In the genomic region with DNA sequence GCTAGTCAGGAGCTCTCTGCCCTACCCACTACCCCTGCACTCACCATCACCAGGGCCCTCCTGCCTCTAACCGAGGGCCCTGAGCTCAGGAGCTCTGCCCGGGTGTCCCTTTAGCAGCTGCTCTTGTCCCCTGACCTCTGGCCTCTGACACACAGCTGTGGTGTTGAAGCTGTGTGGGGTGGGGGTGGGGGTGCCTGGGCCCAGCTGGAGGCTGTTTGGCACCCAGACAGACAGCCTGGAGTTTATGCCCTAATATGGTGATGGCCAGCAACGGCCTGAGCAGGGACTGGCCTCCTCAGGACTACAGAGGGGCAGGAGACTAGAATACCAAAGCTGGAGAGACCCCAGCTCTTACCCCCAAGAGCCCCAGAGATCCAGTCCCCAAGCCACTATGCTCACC, we compare ENCODE assay signal across 11 mouse cellular contexts. TPM values are rescaled to one million over a fixed set of nuclear protein-coding genes. Genes with fewer than 3 reads are reported as not detected.
DNase-seq lines count a peak whose midpoint lies in the region; ATAC-seq lines count a peak whose summit lies in the region.
"Had no signal": no experiment of that assay in that cellular context is flagged by ENCODE, and none has a peak within 500 bp of the region (broad histone marks: within the 10 kb centered on the region; RNA-seq: fewer than 3 reads in every experiment).

No protein-coding gene starts in this region.

- peak overlapping the region; percentile 57 for H3K9ac ChIP-seq in heart, embryonic 12.5 days
- H3K9ac ChIP-seq in midbrain, embryonic 15.5 days, result no peak overlapping the region
- no peak overlapping the region for H3K9ac ChIP-seq in stomach, embryonic 15.5 days
- H3K9ac ChIP-seq in forebrain, embryonic 12.5 days, result no peak overlapping the region
- H3K9ac ChIP-seq: embryonic facial prominence, embryonic 13.5 days had no signal

- H3K27me3 ChIP-seq in heart, embryonic 12.5 days (replicated peaks), result no peaks in the 10 kb centered on the region
- H3K27me3 ChIP-seq in midbrain, embryonic 10.5 days (ENCODE audit: low read depth, poor library complexity, severe bottlenecking), result peaks cover 7% of the 10 kb centered on the region
- H3K27me3 ChIP-seq in midbrain, embryonic 15.5 days (replicated peaks), result no peaks in the 10 kb centered on the region
- no peaks in the 10 kb centered on the region for H3K27me3 ChIP-seq in stomach, embryonic 15.5 days (replicated peaks)
- H3K27me3 ChIP-seq in forebrain, embryonic 12.5 days, result peaks cover 5% of the 10 kb centered on the region; the same call in 1 of the 2 replicates

- H3K4me3 ChIP-seq in heart, embryonic 12.5 days, result no peak overlapping the region
- no peak overlapping the region for H3K4me3 ChIP-seq in midbrain, embryonic 10.5 days
- no peak overlapping the region for H3K4me3 ChIP-seq in midbrain, embryonic 15.5 days
- no peak overlapping the region for H3K4me3 ChIP-seq in stomach, embryonic 15.5 days (replicated peaks)
- no peak overlapping the region for H3K4me3 ChIP-seq in forebrain, embryonic 12.5 days (replicated peaks)
- H3K4me3 ChIP-seq: embryonic facial prominence, embryonic 13.5 days had no signal

- no peaks in the 10 kb centered on the region for H3K9me3 ChIP-seq in heart, embryonic 12.5 days (replicated peaks)
- H3K9me3 ChIP-seq in midbrain, embryonic 10.5 days (replicated peaks), result 0 out of 2 replicates have a peak, but pooled peaks cover 3% of the 10 kb centered on the region
- H3K9me3 ChIP-seq in midbrain, embryonic 15.5 days, result no peaks in the 10 kb centered on the region
- no peaks in the 10 kb centered on the region for H3K9me3 ChIP-seq in stomach, embryonic 15.5 days
- H3K9me3 ChIP-seq in forebrain, embryonic 12.5 days, result no peaks in the 10 kb centered on the region
- H3K9me3 ChIP-seq: embryonic facial prominence, embryonic 13.5 days had no signal

- H3K36me3 ChIP-seq in heart, embryonic 12.5 days, result peaks cover 47% of the 10 kb centered on the region
- peaks cover 13% of the 10 kb centered on the region for H3K36me3 ChIP-seq in midbrain, embryonic 10.5 days
- H3K36me3 ChIP-seq in midbrain, embryonic 15.5 days (replicated peaks), result 0 out of 2 replicates have a peak, but pooled peaks cover 4% of the 10 kb centered on the region
- H3K36me3 ChIP-seq in stomach, embryonic 15.5 days, result no peaks in the 10 kb centered on the region
- H3K36me3 ChIP-seq in forebrain, embryonic 12.5 days (replicated peaks), result peaks cover 6% of the 10 kb centered on the region; the same call in 1 of the 2 replicates
- H3K36me3 ChIP-seq: embryonic facial prominence, embryonic 13.5 days had no signal

- no peak overlapping the region for H3K4me2 ChIP-seq in heart, embryonic 12.5 days
- no peak overlapping the region for H3K4me2 ChIP-seq in midbrain, embryonic 15.5 days
- no peak overlapping the region for H3K4me2 ChIP-seq in stomach, embryonic 15.5 days
- no peak overlapping the region for H3K4me2 ChIP-seq in forebrain, embryonic 12.5 days
- H3K4me2 ChIP-seq: embryonic facial prominence, embryonic 13.5 days had no signal

- peaks cover 82% of the 10 kb centered on the region for H3K4me1 ChIP-seq in heart, embryonic 12.5 days (replicated peaks)
- H3K4me1 ChIP-seq in midbrain, embryonic 10.5 days, result peaks cover 59% of the 10 kb centered on the region
- peaks cover 6% of the 10 kb centered on the region for H3K4me1 ChIP-seq in midbrain, embryonic 15.5 days
- peaks cover 42% of the 10 kb centered on the region for H3K4me1 ChIP-seq in stomach, embryonic 15.5 days
- H3K4me1 ChIP-seq in forebrain, embryonic 12.5 days, result peaks cover 38% of the 10 kb centered on the region

- 17% methylated on average over 3 of the region's 3 CpGs for WGBS in heart, embryonic 12.5 days
- WGBS in midbrain, embryonic 10.5 days, result 33% methylated on average over 3 of the region's 3 CpGs
- WGBS in midbrain, embryonic 15.5 days, result 47% methylated on average over 3 of the region's 3 CpGs
- WGBS in stomach, embryonic 15.5 days, result 9% methylated on average over 3 of the region's 3 CpGs
- 60% methylated on average over 3 of the region's 3 CpGs for WGBS in forebrain, embryonic 12.5 days

- intact Hi-C loops in heart, postnatal 36 days (cut with DNase I), result loop anchor here (5.0 kb wide), 1 partner anchor 138 kb away; no protein-coding TSS in a partner anchor

- ATAC-seq in heart, embryonic 12.5 days (ENCODE audit: insufficient number of reproducible peaks, low FRiP score), result no peak
- ATAC-seq in midbrain, embryonic 15.5 days (replicated peaks), result no peak
- ATAC-seq in stomach, embryonic 15.5 days (ENCODE audit: insufficient read depth, low FRiP score, low read depth), result no peak
- ATAC-seq in forebrain, embryonic 12.5 days (ENCODE audit: low FRiP score), result no peak

- DNase-seq in heart, postnatal 36 days, result no peak
- no peak for DNase-seq in midbrain, embryonic 10.5 days (ENCODE audit: low spot score)
- DNase-seq in kidney, postnatal 4 days, result peak; percentile 72 to 77
- no peak for DNase-seq in gastrocnemius, adult 18-20 months (ENCODE audit: low spot score)
- DNase-seq: cerebellum, adult 9-10 months had no signal

- peak overlapping the region; percentile 52 for H3K27ac ChIP-seq in heart, embryonic 12.5 days (ENCODE audit: poor library complexity, severe bottlenecking)
- H3K27ac ChIP-seq in midbrain, embryonic 10.5 days (replicated peaks), result peak overlapping the region; percentile 46
- no peak overlapping the region for H3K27ac ChIP-seq in midbrain, embryonic 15.5 days
- 0 out of 2 replicates have a peak overlapping the region, but pooled peaks have one; percentile 16 for H3K27ac ChIP-seq in stomach, embryonic 15.5 days
- H3K27ac ChIP-seq in forebrain, embryonic 12.5 days, result no peak overlapping the region
- H3K27ac ChIP-seq: embryonic facial prominence, embryonic 13.5 days; macrophage had no signal

RNA-seq across cellular contexts. Expression of gene Kcnh2, which starts 16.7 kb away (rescaled TPM):
- 38.2 and 40.5 TPM in 2 replicates for polyA plus RNA-seq in heart, embryonic 12.5 days (2016; fragmentation: Nextera tagmentation; extraction: Ambion mirVana)
- total RNA-seq in heart, postnatal 36 days (2021), result 10 to 100 TPM; 56.3 to 72.6 TPM
- 27.1 and 35.3 TPM in 2 replicates for polyA plus RNA-seq in midbrain, embryonic 10.5 days (2016; fragmentation: Nextera tagmentation; extraction: Ambion mirVana)
- 11.8 and 13.9 TPM in 2 replicates for polyA plus RNA-seq in midbrain, embryonic 15.5 days (2015; fragmentation: Nextera tagmentation; extraction: Ambion mirVana)
- polyA plus RNA-seq in stomach, embryonic 15.5 days (2015; fragmentation: Nextera tagmentation; extraction: Ambion mirVana), result 9.6 and 12.1 TPM in 2 replicates
- polyA plus RNA-seq in forebrain, embryonic 12.5 days (2016; fragmentation: Nextera tagmentation; extraction: Ambion mirVana), result 9.8 and 10.1 TPM in 2 replicates
- total RNA-seq in gastrocnemius, adult 18-20 months (2021), result 1 to 10 TPM; 1.1 to 1.5 TPM
- polyA plus RNA-seq: macrophage had no signal

RNA-seq across cellular contexts. Expression of gene Nos3, which starts 29.9 kb away (rescaled TPM):
- 45.9 and 46.9 TPM in 2 replicates for polyA plus RNA-seq in heart, embryonic 12.5 days (2016; fragmentation: Nextera tagmentation; extraction: Ambion mirVana)
- 10 to 100 TPM; 23.7 to 26.2 TPM for total RNA-seq in heart, postnatal 36 days (2021)
- 7.9 and 9.3 TPM in 2 replicates for polyA plus RNA-seq in midbrain, embryonic 10.5 days (2016; fragmentation: Nextera tagmentation; extraction: Ambion mirVana)
- 10.9 and 11.9 TPM in 2 replicates for polyA plus RNA-seq in midbrain, embryonic 15.5 days (2015; fragmentation: Nextera tagmentation; extraction: Ambion mirVana)
- polyA plus RNA-seq in stomach, embryonic 15.5 days (2015; fragmentation: Nextera tagmentation; extraction: Ambion mirVana), result 6.8 and 8.3 TPM in 2 replicates
- 7.1 and 7.2 TPM in 2 replicates for polyA plus RNA-seq in forebrain, embryonic 12.5 days (2016; fragmentation: Nextera tagmentation; extraction: Ambion mirVana)
- total RNA-seq in gastrocnemius, adult 18-20 months (2021), result 1 to 10 TPM; 4.3 to 8.1 TPM
- polyA plus RNA-seq: macrophage had no signal

RNA-seq across cellular contexts. Expression of gene Atg9b, which starts 57.2 kb away (rescaled TPM):
- 1.4 and 2.6 TPM in 2 replicates for polyA plus RNA-seq in heart, embryonic 12.5 days (2016; fragmentation: Nextera tagmentation; extraction: Ambion mirVana)
- under 1 TPM; 0.27 to 0.75 TPM for total RNA-seq in heart, postnatal 36 days (2021)
- 0.31 and 0.72 TPM in 2 replicates for polyA plus RNA-seq in midbrain, embryonic 10.5 days (2016; fragmentation: Nextera tagmentation; extraction: Ambion mirVana)
- polyA plus RNA-seq in midbrain, embryonic 15.5 days (2015; fragmentation: Nextera tagmentation; extraction: Ambion mirVana), result 2.3 and 2.9 TPM in 2 replicates
- 2.0 and 2.5 TPM in 2 replicates for polyA plus RNA-seq in stomach, embryonic 15.5 days (2015; fragmentation: Nextera tagmentation; extraction: Ambion mirVana)
- 0.34 and 0.53 TPM in 2 replicates for polyA plus RNA-seq in forebrain, embryonic 12.5 days (2016; fragmentation: Nextera tagmentation; extraction: Ambion mirVana)
- total RNA-seq in gastrocnemius, adult 18-20 months (2021), result under 1 TPM; 0.16 to 0.19 TPM

RNA-seq across cellular contexts. Expression of gene Abcb8, which starts 58.7 kb away (rescaled TPM):
- polyA plus RNA-seq in heart, embryonic 12.5 days (2016; fragmentation: Nextera tagmentation; extraction: Ambion mirVana), result 52.7 and 57.4 TPM in 2 replicates
- 10 to 100 TPM; 83.7 to 84.9 TPM for total RNA-seq in heart, postnatal 36 days (2021)
- polyA plus RNA-seq in midbrain, embryonic 10.5 days (2016; fragmentation: Nextera tagmentation; extraction: Ambion mirVana), result 62.9 and 64.6 TPM in 2 replicates
- polyA plus RNA-seq in midbrain, embryonic 15.5 days (2015; fragmentation: Nextera tagmentation; extraction: Ambion mirVana), result 57.1 and 60.0 TPM in 2 replicates
- polyA plus RNA-seq in stomach, embryonic 15.5 days (2015; fragmentation: Nextera tagmentation; extraction: Ambion mirVana), result 49.9 and 59.5 TPM in 2 replicates
- polyA plus RNA-seq in forebrain, embryonic 12.5 days (2016; fragmentation: Nextera tagmentation; extraction: Ambion mirVana), result 43.6 and 47.4 TPM in 2 replicates
- 10 to 100 TPM; 30.4 to 40.3 TPM for total RNA-seq in gastrocnemius, adult 18-20 months (2021)

Comparison
In these comparisons a context has a peak if more than half of its experiments do, and no peak if none do; other contexts are left out.
1. H3K27ac ChIP-seq: peak in heart, embryonic 12.5 days (single experiment), midbrain, embryonic 10.5 days (single experiment) and stomach, embryonic 15.5 days (single experiment); none in midbrain, embryonic 15.5 days (single experiment) and forebrain, embryonic 12.5 days (single experiment).
2. DNase-seq: peak in kidney, postnatal 4 days (2 of 2); none in heart, postnatal 36 days (0 of 2), midbrain, embryonic 10.5 days (single experiment) and gastrocnemius, adult 18-20 months (single experiment).